Mouse (Mus musculus): ENCODE measurements around the gene Nudt9. TPM values are rescaled to one million over a fixed set of nuclear protein-coding genes. Genes with fewer than 3 reads are reported as not detected.
"Not testable (repeated sequence)": the region's sequence is repeated elsewhere in the genome, so short reads cannot be mapped to it uniquely, and the experiment has no call there.

Gene Nudt9
- total RNA-seq (2017) = 36.6 and 71.8 TPM in 2 replicates

DNA sequence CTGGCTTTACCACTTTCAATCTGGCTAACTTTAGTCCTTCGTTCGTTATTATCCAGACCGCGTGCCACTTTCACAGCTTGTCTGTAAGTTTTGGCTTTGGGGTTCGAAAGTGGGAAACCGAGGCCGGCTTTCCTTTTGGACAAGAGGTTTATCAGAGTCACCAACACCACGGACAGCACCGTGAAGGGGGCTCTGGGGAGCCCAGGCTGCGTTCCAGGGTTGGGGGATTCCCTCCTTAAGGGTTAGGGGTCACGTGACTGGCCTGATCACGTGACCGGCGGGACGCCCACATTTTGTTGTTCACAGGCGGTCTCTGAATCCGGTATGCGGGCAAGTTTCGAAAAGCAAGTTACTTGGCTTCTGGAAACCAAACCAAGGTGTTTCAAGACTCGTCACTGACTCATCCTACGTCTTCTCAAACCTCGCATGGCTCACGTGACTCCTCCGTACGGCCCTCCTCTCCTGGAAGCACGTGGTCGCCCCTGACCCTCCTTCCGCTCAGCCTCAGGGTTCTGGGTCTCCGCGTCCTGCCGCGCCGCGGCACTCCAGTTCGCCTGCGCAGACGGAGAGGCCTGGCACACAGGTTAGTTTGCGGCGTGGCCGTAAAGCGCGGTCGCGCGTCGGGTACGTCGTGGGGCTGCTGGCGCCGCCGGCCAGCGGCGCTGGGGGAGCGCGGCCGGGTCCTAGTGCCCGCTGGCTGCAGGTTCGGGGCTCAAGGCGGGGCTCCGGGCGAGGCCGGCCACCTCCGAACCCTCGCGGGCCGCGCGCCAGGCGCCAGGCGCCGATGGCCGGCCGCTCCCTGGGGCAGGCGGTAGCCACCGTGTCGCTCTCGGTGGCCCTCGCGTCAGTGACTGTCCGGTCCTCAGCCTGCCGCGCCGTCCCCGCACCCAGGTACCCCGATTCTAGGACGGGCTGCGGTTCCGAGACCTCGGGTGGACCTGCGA lies at the start of gene Nudt9:
Gene Nudt9, plus strand, starts transcription at position 51 of the 944 bp plus-strand sequence.
- peak; percentile 92 to 95 for ATAC-seq (replicated peaks in 1 of 2; ENCODE audit: insufficient read depth in 1 of 2, low FRiP score in 2 of 2, low TSS enrichment in 1 of 2, low read depth in 1 of 2, poor library complexity in 2 of 2, severe bottlenecking in 2 of 2)

DNA sequence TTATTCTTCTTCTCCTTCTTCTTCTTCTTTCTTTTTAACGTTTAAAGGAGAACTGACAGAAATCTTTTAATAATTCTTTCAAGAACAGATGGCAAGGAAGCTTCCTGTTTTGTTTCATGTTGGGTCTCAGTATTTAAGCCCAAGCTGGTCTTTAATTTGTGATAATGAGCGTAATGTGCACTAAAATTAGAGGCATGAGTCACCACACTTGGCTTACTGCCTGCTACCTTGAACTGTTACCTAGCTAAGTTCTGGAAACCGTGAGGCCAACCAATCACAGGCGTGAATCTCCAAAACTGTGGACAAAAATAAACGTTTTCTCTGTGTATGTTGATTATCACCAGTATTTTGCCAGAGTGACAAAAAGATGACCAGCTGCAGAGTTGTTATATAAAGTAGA lies 47.4 kb upstream of the Nudt9 start:
- no peak for ATAC-seq (replicated peaks in 1 of 2; ENCODE audit: insufficient read depth in 1 of 2, low FRiP score in 2 of 2, low TSS enrichment in 1 of 2, low read depth in 1 of 2, poor library complexity in 2 of 2, severe bottlenecking in 2 of 2)

GRCm38 (mm10) chr5:103999738-104000137 lies 46.4 kb upstream of the Nudt9 start:
- ATAC-seq (replicated peaks in 1 of 2; ENCODE audit: insufficient read depth in 1 of 2, low FRiP score in 2 of 2, low TSS enrichment in 1 of 2, low read depth in 1 of 2, poor library complexity in 2 of 2, severe bottlenecking in 2 of 2) = peak; percentile 84 to 88

DNA sequence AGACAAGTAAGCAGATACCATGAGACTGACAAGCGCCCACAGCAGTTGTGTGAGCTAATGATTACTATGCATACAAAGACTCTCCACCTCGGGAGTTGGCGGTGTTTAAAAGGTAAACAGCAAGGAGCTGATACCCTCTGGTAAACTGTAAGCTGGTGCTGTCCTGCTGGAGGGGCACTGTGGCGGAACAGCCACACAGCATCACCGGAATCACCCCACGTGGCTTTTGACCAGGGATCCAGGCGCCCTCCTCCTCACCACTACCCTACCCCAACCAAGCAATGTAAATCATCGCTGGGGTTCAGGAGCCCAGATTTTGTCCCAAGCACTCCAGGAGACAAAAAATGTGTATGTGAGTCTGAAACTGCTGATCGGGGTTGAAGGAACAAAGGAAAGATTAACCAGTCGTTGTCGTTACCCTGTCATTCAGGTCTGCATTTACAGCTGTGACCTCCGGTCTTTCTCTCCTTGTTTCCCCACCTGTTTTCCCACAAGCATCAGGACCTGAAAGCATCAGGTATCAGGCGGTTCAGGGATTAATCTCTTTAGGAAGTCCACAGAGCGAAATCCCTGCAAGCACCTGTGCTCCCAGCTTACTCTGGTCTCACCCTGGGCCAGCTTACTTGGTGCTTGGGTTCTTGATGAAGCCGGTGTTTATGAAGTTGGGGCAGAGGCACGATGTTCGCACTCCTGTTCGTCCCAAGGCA lies 43.4 kb upstream of the Nudt9 start:
- ATAC-seq (replicated peaks in 1 of 2; ENCODE audit: insufficient read depth in 1 of 2, low FRiP score in 2 of 2, low TSS enrichment in 1 of 2, low read depth in 1 of 2, poor library complexity in 2 of 2, severe bottlenecking in 2 of 2) = no peak

- no peak for ATAC-seq (replicated peaks in 1 of 2; ENCODE audit: insufficient read depth in 1 of 2, low FRiP score in 2 of 2, low TSS enrichment in 1 of 2, low read depth in 1 of 2, poor library complexity in 2 of 2, severe bottlenecking in 2 of 2)
These were observed 42.7 kb upstream of the Nudt9 start for GRCm38 (mm10) chr5:104003256-104003931.

DNA sequence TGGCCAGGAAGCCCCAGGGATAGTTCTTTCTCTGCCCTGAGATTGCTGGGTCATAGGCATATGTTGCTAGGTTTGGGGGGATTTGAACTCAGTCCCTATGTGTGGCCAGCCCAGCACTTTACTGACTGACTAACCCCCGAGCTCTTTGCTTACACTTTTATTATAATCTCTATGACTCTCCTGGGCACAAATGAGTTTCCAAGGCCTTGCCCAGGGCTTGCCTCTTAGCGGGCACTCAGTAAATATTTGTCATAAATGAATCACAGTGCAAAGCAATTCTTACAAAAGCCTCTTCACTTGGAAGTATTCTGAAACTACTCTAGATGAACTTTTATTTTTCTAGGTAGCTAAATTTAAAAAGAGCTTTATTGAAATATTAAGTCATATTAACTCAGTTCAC lies 42.2 kb upstream of the Nudt9 start:
- no peak for ATAC-seq (replicated peaks in 1 of 2; ENCODE audit: insufficient read depth in 1 of 2, low FRiP score in 2 of 2, low TSS enrichment in 1 of 2, low read depth in 1 of 2, poor library complexity in 2 of 2, severe bottlenecking in 2 of 2)

GRCm38 (mm10) chr5:104006811-104007210 lies 39.3 kb upstream of the Nudt9 start:
- ATAC-seq (replicated peaks in 1 of 2; ENCODE audit: insufficient read depth in 1 of 2, low FRiP score in 2 of 2, low TSS enrichment in 1 of 2, low read depth in 1 of 2, poor library complexity in 2 of 2, severe bottlenecking in 2 of 2) = no peak

- no peak for ATAC-seq (replicated peaks in 1 of 2; ENCODE audit: insufficient read depth in 1 of 2, low FRiP score in 2 of 2, low TSS enrichment in 1 of 2, low read depth in 1 of 2, poor library complexity in 2 of 2, severe bottlenecking in 2 of 2)
These were observed 38.3 kb upstream of the Nudt9 start for GRCm38 (mm10) chr5:104007801-104008200.

- ATAC-seq (replicated peaks in 1 of 2; ENCODE audit: insufficient read depth in 1 of 2, low FRiP score in 2 of 2, low TSS enrichment in 1 of 2, low read depth in 1 of 2, poor library complexity in 2 of 2, severe bottlenecking in 2 of 2) = no peak
These were observed 36.7 kb upstream of the Nudt9 start for GRCm38 (mm10) chr5:104009421-104009820.

DNA sequence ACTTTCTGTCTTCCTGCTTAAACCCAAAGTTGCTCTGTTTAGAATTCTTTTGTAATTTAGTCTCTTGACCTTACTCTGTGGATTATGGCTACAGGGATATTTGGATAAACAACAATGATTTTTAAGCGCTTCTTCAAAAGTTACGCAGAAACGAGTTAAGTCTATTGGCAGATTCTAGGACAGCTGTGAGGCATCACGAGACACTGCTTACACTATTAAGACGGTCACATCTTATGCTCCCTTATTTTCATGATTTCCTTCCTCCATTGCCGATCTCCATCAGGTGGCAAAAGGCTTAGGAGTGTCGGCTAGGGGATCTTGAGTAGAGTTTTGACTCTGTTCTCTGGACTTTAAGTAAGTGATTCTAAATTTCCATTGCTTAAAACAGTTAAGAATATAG lies 35.8 kb upstream of the Nudt9 start:
- ATAC-seq (replicated peaks in 1 of 2; ENCODE audit: insufficient read depth in 1 of 2, low FRiP score in 2 of 2, low TSS enrichment in 1 of 2, low read depth in 1 of 2, poor library complexity in 2 of 2, severe bottlenecking in 2 of 2) = no peak

DNA sequence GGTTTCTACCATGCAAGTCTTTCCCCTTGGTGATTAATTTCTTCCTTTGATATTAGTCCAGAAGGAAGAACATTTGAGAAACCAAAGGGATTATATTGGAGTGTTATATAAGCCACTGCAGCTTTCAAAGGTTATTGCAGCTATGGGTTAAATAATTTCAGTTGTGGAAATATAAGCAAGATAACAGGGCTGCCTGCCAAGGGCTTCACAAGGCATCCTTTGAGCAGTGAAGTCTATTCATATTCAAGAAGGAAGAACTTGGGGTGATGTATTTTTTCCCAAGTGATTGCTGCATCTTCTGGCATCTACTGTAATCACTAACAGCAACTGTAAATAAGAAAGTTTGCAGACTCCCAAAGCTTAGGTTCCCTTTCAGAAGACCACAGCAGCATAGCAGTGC lies 34.7 kb upstream of the Nudt9 start:
- ATAC-seq (replicated peaks in 1 of 2; ENCODE audit: insufficient read depth in 1 of 2, low FRiP score in 2 of 2, low TSS enrichment in 1 of 2, low read depth in 1 of 2, poor library complexity in 2 of 2, severe bottlenecking in 2 of 2) = no peak

DNA sequence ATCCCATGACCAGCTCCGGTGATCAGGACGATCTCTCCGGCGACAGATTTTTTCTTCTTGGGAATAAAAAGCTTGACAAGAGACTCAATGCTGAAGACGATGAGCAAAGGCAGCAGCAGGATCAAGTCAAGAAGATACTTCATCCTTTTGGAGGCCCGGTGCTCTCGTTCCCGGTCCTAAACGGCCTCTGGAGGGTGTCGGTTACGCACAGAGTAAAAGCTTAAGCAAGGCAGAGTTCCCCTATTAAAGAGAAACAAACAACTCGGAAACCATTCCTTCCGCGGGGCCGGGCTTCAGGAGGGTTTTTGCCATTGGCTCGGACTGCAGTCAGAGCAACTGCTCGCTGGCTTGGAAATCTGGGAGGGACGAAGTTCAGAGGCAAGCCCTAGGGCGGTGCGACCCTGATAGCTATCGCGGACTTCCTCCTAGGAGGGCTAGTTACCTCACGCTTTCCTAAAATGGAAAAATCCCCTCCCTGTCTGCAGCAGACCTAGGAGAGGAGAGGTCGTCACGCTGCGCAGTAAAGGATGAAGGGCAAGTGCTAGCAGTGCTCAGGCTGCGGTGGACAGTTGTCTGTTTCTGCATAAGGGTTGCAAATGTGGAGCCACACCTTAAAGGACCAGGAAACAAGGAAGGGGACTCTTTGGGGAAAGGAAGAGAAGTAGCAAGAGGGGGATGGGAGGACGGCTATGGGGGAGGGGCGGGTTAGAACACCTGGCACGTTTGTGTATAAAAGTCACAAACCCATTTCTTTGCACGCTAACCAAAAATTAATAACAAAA lies 24.3 kb upstream of the Nudt9 start, which contains the start of gene Hsd17b11:
Gene Hsd17b11, minus strand, starts transcription at position 323 of the 782 bp plus-strand sequence.
- peak; percentile 88 to 89 for ATAC-seq (replicated peaks in 1 of 2; ENCODE audit: insufficient read depth in 1 of 2, low FRiP score in 2 of 2, low TSS enrichment in 1 of 2, low read depth in 1 of 2, poor library complexity in 2 of 2, severe bottlenecking in 2 of 2)

- ATAC-seq (replicated peaks in 1 of 2; ENCODE audit: insufficient read depth in 1 of 2, low FRiP score in 2 of 2, low TSS enrichment in 1 of 2, low read depth in 1 of 2, poor library complexity in 2 of 2, severe bottlenecking in 2 of 2) = no peak
These were observed 23.5 kb upstream of the Nudt9 start for GRCm38 (mm10) chr5:104022558-104022957.

GRCm38 (mm10) chr5:104023289-104024020 lies 22.7 kb upstream of the Nudt9 start:
- peak in 1 of 2 experiments; percentile 9; a peak in 2 of 4 replicates for ATAC-seq (replicated peaks in 1 of 2; ENCODE audit: insufficient read depth in 1 of 2, low FRiP score in 2 of 2, low TSS enrichment in 1 of 2, low read depth in 1 of 2, poor library complexity in 2 of 2, severe bottlenecking in 2 of 2)

GRCm38 (mm10) chr5:104024193-104024592 lies 21.9 kb upstream of the Nudt9 start:
- not testable (repeated sequence) for ATAC-seq (replicated peaks in 1 of 2; ENCODE audit: insufficient read depth in 1 of 2, low FRiP score in 2 of 2, low TSS enrichment in 1 of 2, low read depth in 1 of 2, poor library complexity in 2 of 2, severe bottlenecking in 2 of 2)

DNA sequence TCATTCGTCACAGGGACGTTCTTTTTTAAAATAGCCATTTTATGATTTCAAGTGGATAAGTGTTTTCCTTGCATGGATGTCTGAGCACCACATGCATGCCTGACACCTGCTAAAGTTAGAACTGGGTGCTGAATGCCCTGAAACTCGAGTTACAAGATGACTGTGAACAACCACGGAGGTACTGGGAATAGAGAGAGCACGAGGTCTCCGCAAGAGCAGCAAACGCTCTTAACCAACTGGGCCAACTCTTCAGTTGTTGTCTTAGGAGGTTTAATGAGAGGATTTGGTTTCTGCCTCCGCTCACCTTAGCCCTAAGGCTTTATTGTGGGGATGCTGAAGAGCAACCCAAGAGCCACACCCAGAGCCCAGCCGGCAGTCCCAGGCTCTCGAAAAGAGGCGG lies 21.3 kb upstream of the Nudt9 start:
- ATAC-seq (replicated peaks in 1 of 2; ENCODE audit: insufficient read depth in 1 of 2, low FRiP score in 2 of 2, low TSS enrichment in 1 of 2, low read depth in 1 of 2, poor library complexity in 2 of 2, severe bottlenecking in 2 of 2) = no peak

Measured in hematopoietic stem cell, adult 5-6 weeks (primary cell).